Mouse (Mus musculus): ENCODE measurements at regions not wholly inside any gene's neighbourhood (a gene's known extent, or its start where the extent isn't known, plus 50 kb on each side); places are given as distances from the start of the nearest gene placed in this dataset.

- Histone ChIP-seq H3K9me3 (replicated peaks; ENCODE audit: control insufficient read depth, insufficient read depth, low read length, poor library complexity, severe bottlenecking) (no peaks in the 10 kb centered on the region), H3K36me3 (ENCODE audit: control insufficient read depth, insufficient read depth, low read length, poor library complexity, severe bottlenecking) (no peaks in the 10 kb centered on the region), H3K27me3 (ENCODE audit: control insufficient read depth, insufficient read depth, low read length, poor library complexity, severe bottlenecking) (no peaks in the 10 kb centered on the region), H3K27ac (ENCODE audit: insufficient read depth, low read length) (no peak overlapping the region), H3K4me1 (ENCODE audit: control insufficient read depth, insufficient read depth, low read length) (no peaks in the 10 kb centered on the region), H3K9ac (ENCODE audit: low read depth, poor library complexity, severe bottlenecking) (no peak overlapping the region), H3K4me3 (ENCODE audit: low read depth, low read length) (no peak overlapping the region)
- TF ChIP-seq CTCF (IDR thresholded peaks at IDR 0.05; ENCODE audit: low read depth, low read length) (peak; percentile 23), POLR2A (IDR thresholded peaks at IDR 0.05; ENCODE audit: insufficient read depth, low read length) (no peak)
Measured at GRCm38 (mm10) chr9:63862427-63862826, 104.6 kb upstream of the Smad3 start.

- Histone ChIP-seq H3K27me3 (ENCODE audit: control insufficient read depth, insufficient read depth, low read length, poor library complexity, severe bottlenecking) (no peaks in the 10 kb centered on the region), H3K27ac (ENCODE audit: insufficient read depth, low read length) (no peak overlapping the region), H3K9me3 (replicated peaks; ENCODE audit: control insufficient read depth, insufficient read depth, low read length, poor library complexity, severe bottlenecking) (no peaks in the 10 kb centered on the region), H3K36me3 (ENCODE audit: control insufficient read depth, insufficient read depth, low read length, poor library complexity, severe bottlenecking) (no peaks in the 10 kb centered on the region), H3K4me3 (ENCODE audit: low read depth, low read length) (no peak overlapping the region), H3K4me1 (ENCODE audit: control insufficient read depth, insufficient read depth, low read length) (no peaks in the 10 kb centered on the region), H3K9ac (ENCODE audit: low read depth, poor library complexity, severe bottlenecking) (no peak overlapping the region)
- no peak for TF ChIP-seq POLR2A (IDR thresholded peaks at IDR 0.05; ENCODE audit: insufficient read depth, low read length)
Measured at GRCm38 (mm10) chr9:63861418-63861817, 103.6 kb upstream of the Smad3 start.

- Histone ChIP-seq H3K36me3 (ENCODE audit: control insufficient read depth, insufficient read depth, low read length, poor library complexity, severe bottlenecking) (no peaks in the 10 kb centered on the region), H3K4me1 (ENCODE audit: control insufficient read depth, insufficient read depth, low read length) (no peaks in the 10 kb centered on the region)
Measured at GRCm38 (mm10) chr9:63860196-63860595, 102.4 kb upstream of the Smad3 start.

GRCm38 (mm10) chr9:63856065-63856736 lies 98.4 kb upstream of the Smad3 start:
- no peaks in the 10 kb centered on the region for H3K27me3 ChIP-seq (ENCODE audit: control insufficient read depth, insufficient read depth, low read length, poor library complexity, severe bottlenecking)
- no peak overlapping the region for H3K9ac ChIP-seq (ENCODE audit: low read depth, poor library complexity, severe bottlenecking)
- no peaks in the 10 kb centered on the region for H3K4me1 ChIP-seq (ENCODE audit: control insufficient read depth, insufficient read depth, low read length)
- H3K4me3 ChIP-seq (ENCODE audit: low read depth, low read length) = no peak overlapping the region
- H3K27ac ChIP-seq (ENCODE audit: insufficient read depth, low read length) = no peak overlapping the region
- no peak for TF ChIP-seq EP300 (IDR thresholded peaks at IDR 0.05; ENCODE audit: insufficient read depth, low read depth, low read length)
- no peak for TF ChIP-seq CTCF (IDR thresholded peaks at IDR 0.05; ENCODE audit: low read depth, low read length)
- TF ChIP-seq POLR2A (IDR thresholded peaks at IDR 0.05; ENCODE audit: insufficient read depth, low read length) = no peak
- H3K36me3 ChIP-seq (ENCODE audit: control insufficient read depth, insufficient read depth, low read length, poor library complexity, severe bottlenecking) = no peaks in the 10 kb centered on the region
- H3K9me3 ChIP-seq (replicated peaks; ENCODE audit: control insufficient read depth, insufficient read depth, low read length, poor library complexity, severe bottlenecking) = no peaks in the 10 kb centered on the region

More at GRCm38 (mm10) chr9:63860196-63860595, 102.4 kb upstream of the Smad3 start:
- TF ChIP-seq CTCF (IDR thresholded peaks at IDR 0.05; ENCODE audit: low read depth, low read length) (no peak), POLR2A (IDR thresholded peaks at IDR 0.05; ENCODE audit: insufficient read depth, low read length) (no peak), EP300 (IDR thresholded peaks at IDR 0.05; ENCODE audit: insufficient read depth, low read depth, low read length) (no peak)
- H3K4me3 ChIP-seq (ENCODE audit: low read depth, low read length) = no peak overlapping the region
- no peak overlapping the region for H3K9ac ChIP-seq (ENCODE audit: low read depth, poor library complexity, severe bottlenecking)
- no peaks in the 10 kb centered on the region for H3K27me3 ChIP-seq (ENCODE audit: control insufficient read depth, insufficient read depth, low read length, poor library complexity, severe bottlenecking)
- H3K9me3 ChIP-seq (replicated peaks; ENCODE audit: control insufficient read depth, insufficient read depth, low read length, poor library complexity, severe bottlenecking) = no peaks in the 10 kb centered on the region
- no peak overlapping the region for H3K27ac ChIP-seq (ENCODE audit: insufficient read depth, low read length)

GRCm38 (mm10) chr9:63851809-63852208 lies 94.0 kb upstream of the Smad3 start:
- no peak overlapping the region for H3K4me3 ChIP-seq (ENCODE audit: low read depth, low read length)
- H3K27ac ChIP-seq (ENCODE audit: insufficient read depth, low read length) = no peak overlapping the region
- no peaks in the 10 kb centered on the region for H3K9me3 ChIP-seq (replicated peaks; ENCODE audit: control insufficient read depth, insufficient read depth, low read length, poor library complexity, severe bottlenecking)
- H3K27me3 ChIP-seq (ENCODE audit: control insufficient read depth, insufficient read depth, low read length, poor library complexity, severe bottlenecking) = no peaks in the 10 kb centered on the region
- no peaks in the 10 kb centered on the region for H3K36me3 ChIP-seq (ENCODE audit: control insufficient read depth, insufficient read depth, low read length, poor library complexity, severe bottlenecking)
- no peaks in the 10 kb centered on the region for H3K4me1 ChIP-seq (ENCODE audit: control insufficient read depth, insufficient read depth, low read length)
- TF ChIP-seq POLR2A (IDR thresholded peaks at IDR 0.05; ENCODE audit: insufficient read depth, low read length) (no peak), CTCF (IDR thresholded peaks at IDR 0.05; ENCODE audit: low read depth, low read length) (no peak), EP300 (IDR thresholded peaks at IDR 0.05; ENCODE audit: insufficient read depth, low read depth, low read length) (no peak)
- no peak overlapping the region for H3K9ac ChIP-seq (ENCODE audit: low read depth, poor library complexity, severe bottlenecking)

GRCm38 (mm10) chr9:63850316-63850693 lies 92.5 kb upstream of the Smad3 start:
- Histone ChIP-seq H3K9ac (ENCODE audit: low read depth, poor library complexity, severe bottlenecking) (no peak overlapping the region), H3K36me3 (ENCODE audit: control insufficient read depth, insufficient read depth, low read length, poor library complexity, severe bottlenecking) (no peaks in the 10 kb centered on the region), H3K27ac (ENCODE audit: insufficient read depth, low read length) (no peak overlapping the region), H3K4me3 (ENCODE audit: low read depth, low read length) (no peak overlapping the region), H3K27me3 (ENCODE audit: control insufficient read depth, insufficient read depth, low read length, poor library complexity, severe bottlenecking) (no peaks in the 10 kb centered on the region), H3K9me3 (replicated peaks; ENCODE audit: control insufficient read depth, insufficient read depth, low read length, poor library complexity, severe bottlenecking) (no peaks in the 10 kb centered on the region), H3K4me1 (ENCODE audit: control insufficient read depth, insufficient read depth, low read length) (no peaks in the 10 kb centered on the region)
- TF ChIP-seq POLR2A (IDR thresholded peaks at IDR 0.05; ENCODE audit: insufficient read depth, low read length) (no peak), EP300 (IDR thresholded peaks at IDR 0.05; ENCODE audit: insufficient read depth, low read depth, low read length) (no peak), CTCF (IDR thresholded peaks at IDR 0.05; ENCODE audit: low read depth, low read length) (no peak)

Data from ES-Bruce4 (cell line).